Comparison of ENCODE assay signal across 8 mouse cellular contexts in genomic region chr1:52955102-52955501, GRCm38 (mm10).
A peak's percentile ranks its signal among the peaks of the same experiment; 100 is the strongest.
DNase-seq lines count a peak whose midpoint lies in the region; ATAC-seq lines count a peak whose summit lies in the region.

No protein-coding gene starts in this region.

- DNase-seq in heart, adult 11 months: peak; percentile 86
- DNase-seq in heart, adult 8-10 months (ENCODE audit: low spot score): no peak
- DNase-seq in urinary bladder, adult 18-20 months (ENCODE audit: low spot score in 2 of 2): peak; percentile 18 to 43
- no peak for DNase-seq in urinary bladder, adult 2 months (ENCODE audit: low spot score)
- peak; percentile 55 for DNase-seq in cerebellum, adult 9-10 months
- peak; percentile 39 to 84 for DNase-seq in kidney, postnatal 36 days
- DNase-seq in mesoderm, embryonic 11.5 days (ENCODE audit: low read depth, low spot score): peak; percentile 20

- no peak for ATAC-seq in erythroid progenitor cell, adult 5-6 weeks (replicated peaks; ENCODE audit: low FRiP score, poor library complexity, severe bottlenecking)

Comparison
In these comparisons a context has a peak if more than half of its experiments do, and no peak if none do; other contexts are left out.
1. DNase-seq: peak in heart, adult 11 months (single experiment), urinary bladder, adult 18-20 months (2 of 2), cerebellum, adult 9-10 months (single experiment), kidney, postnatal 36 days (2 of 2) and mesoderm, embryonic 11.5 days (single experiment); none in heart, adult 8-10 months (single experiment) and urinary bladder, adult 2 months (single experiment).